ENCODE assay signal across 19 mouse cellular contexts in the genomic region with DNA sequence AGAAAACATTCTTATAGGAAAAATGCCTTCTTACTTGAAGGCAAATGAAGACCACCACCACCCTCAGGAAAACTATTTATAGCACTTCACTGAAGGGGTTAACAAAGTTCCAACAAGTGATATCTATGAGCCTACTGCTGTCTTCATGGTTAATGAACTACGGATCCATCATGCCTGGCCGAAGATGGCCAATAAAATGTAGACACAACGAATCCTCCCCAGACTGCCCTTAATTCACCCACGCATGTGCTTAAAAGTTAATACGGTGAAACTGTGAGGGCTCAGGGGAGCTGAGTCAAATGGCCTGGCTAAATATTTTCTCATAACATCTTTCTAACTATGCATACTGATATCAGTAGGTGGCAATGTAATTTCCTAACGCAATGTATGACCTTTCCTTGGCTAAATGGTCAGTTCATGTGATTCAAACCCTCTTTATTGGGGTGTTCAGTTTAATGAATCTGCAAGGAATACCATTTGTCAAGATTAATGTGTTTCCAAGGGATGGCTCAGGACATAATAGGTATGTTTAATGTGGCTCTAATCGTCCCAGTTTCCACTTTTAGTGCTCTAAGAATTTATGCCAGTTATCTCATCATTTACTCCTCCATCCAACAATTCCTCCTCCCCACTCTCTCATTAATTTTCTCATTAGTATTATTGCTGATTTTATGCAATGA. TPM values are rescaled to one million over a fixed set of nuclear protein-coding genes. Genes with fewer than 3 reads are reported as not detected.
"Had no signal": no experiment of that assay in that cellular context is flagged by ENCODE, and none has a peak within 500 bp of the region (broad histone marks: within the 10 kb centered on the region; RNA-seq: fewer than 3 reads in every experiment).

No protein-coding gene starts in this region.

- H3K4me2 ChIP-seq: hindbrain, embryonic 13.5 days; limb, embryonic 13.5 days; midbrain, embryonic 13.5 days had no signal

- DNase-seq: left cerebral cortex, postnatal 4 days; lung, adult 2 months; lung, postnatal 36 days; retina, postnatal 1 day; right cerebral cortex, postnatal 4 days; spleen, adult 18-20 months; thymus, adult 18-20 months; thymus, postnatal 14 days had no signal

- H3K36me3 ChIP-seq: hindbrain, embryonic 13.5 days; limb, embryonic 13.5 days; midbrain, embryonic 13.5 days had no signal

- H3K27me3 ChIP-seq: hindbrain, embryonic 13.5 days; limb, embryonic 13.5 days; midbrain, embryonic 13.5 days had no signal

- H3K9me3 ChIP-seq: hindbrain, embryonic 13.5 days; limb, embryonic 13.5 days; midbrain, embryonic 13.5 days had no signal

- H3K9ac ChIP-seq: hindbrain, embryonic 13.5 days; limb, embryonic 13.5 days; liver, embryonic 14.5 days; midbrain, embryonic 13.5 days had no signal

- ATAC-seq: hindbrain, postnatal 0 days; lung, postnatal 0 days; midbrain, embryonic 13.5 days had no signal

- H3K27ac ChIP-seq: hindbrain, embryonic 13.5 days; hindbrain, postnatal 0 days; limb, embryonic 13.5 days; liver, embryonic 14.5 days; midbrain, embryonic 13.5 days had no signal

- H3K4me1 ChIP-seq: hindbrain, embryonic 13.5 days; midbrain, embryonic 13.5 days had no signal

- H3K4me3 ChIP-seq: hindbrain, embryonic 13.5 days; limb, embryonic 13.5 days; midbrain, embryonic 13.5 days; myocyte had no signal

RNA-seq across cellular contexts. Expression of a gene that starts 37.9 kb away (rescaled TPM):
- total RNA-seq: hindbrain, postnatal 0 days; left cerebral cortex, postnatal 4 days; liver, adult 2 months; megakaryocyte progenitor cell, adult 5-6 weeks; neutrophil, adult 5-6 weeks had no signal
- polyA plus RNA-seq: hindbrain, embryonic 13.5 days; liver, adult 2 months; liver, embryonic 14.5 days; lung, adult 2 months; lung, postnatal 0 days; myocyte; stomach, embryonic 14.5 days had no signal
